Mouse (Mus musculus): ENCODE results near the gene Ceacam11. TPM values are rescaled to one million over a fixed set of nuclear protein-coding genes. Genes with fewer than 3 reads are reported as not detected.

Ceacam11 gene
- total RNA-seq (2023) = not detected

DNA sequence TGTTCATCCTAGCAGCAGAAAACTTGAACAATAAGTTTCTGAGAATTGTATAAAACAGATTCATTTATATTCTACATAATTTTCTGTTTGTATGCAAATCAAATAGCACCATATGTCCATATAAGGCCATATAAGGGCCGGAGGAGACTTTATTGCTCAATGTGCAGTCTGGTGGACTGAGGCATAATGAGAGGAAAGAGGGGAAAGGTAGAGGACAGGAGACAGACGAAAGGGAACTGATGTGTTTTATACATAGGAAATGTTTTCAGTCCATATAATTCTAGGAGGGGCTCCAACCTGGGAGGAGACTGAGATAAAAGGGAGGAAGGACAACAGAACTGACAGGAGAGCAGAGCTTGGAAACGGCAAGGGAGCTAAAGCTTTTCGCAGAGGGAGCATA is at the start of gene Ceacam11:
Ceacam11 (plus strand) TSS at position 301 of the 400 bp plus-strand sequence.

DNA sequence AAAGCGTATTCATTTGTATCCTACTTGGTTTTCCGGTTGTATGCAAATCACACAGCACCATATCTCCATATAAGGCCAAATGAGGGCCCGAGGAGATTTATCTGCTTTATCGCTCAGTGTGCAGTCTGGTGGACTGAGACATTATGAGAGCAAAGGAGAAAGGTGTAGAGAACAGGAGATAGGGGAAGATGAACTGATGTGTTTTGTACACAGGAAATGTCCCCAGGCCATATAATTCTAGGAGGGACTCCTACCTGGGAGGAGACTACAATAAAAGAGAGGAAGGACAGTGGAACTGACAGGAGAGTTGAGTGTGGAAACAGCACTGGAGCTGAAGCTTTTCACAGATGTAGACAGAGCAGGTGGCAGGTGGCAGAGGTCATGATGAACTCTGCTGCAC is 37.7 kb downstream of the Ceacam11 start, which contains the start of gene Ceacam13:
Ceacam13 (plus strand) TSS at position 301 of the 400 bp plus-strand sequence.

Other genes with a start within 250 kb of the Ceacam11 start
- gene Ceacam14, start 159.5 kb upstream of the Ceacam11 start, total RNA-seq (2023) = not detected
- not detected for gene Gm5155, start 100.4 kb upstream of the Ceacam11 start, total RNA-seq (2023)
- gene Ceacam13, start 37.8 kb downstream of the Ceacam11 start, total RNA-seq (2023) = not detected
- gene Ceacam12, start 93.8 kb downstream of the Ceacam11 start, total RNA-seq (2023) = not detected
- gene Igfl3, start 204.4 kb downstream of the Ceacam11 start, total RNA-seq (2023) = not detected

Data from CD4-positive naive resting alpha-beta T cell, adult 76 days (primary cell).